Mouse (Mus musculus) right cerebral cortex, postnatal 10 days (tissue): ENCODE results near the gene Gm20388.

Experiments used
- DNase-seq, 2 experiments: peaks; one replicate each; pipeline ENCODE4 v3.0.0; 2021; ENCODE audit warnings: low spot score in 2 of 2

The Gm20388 gene

DNA sequence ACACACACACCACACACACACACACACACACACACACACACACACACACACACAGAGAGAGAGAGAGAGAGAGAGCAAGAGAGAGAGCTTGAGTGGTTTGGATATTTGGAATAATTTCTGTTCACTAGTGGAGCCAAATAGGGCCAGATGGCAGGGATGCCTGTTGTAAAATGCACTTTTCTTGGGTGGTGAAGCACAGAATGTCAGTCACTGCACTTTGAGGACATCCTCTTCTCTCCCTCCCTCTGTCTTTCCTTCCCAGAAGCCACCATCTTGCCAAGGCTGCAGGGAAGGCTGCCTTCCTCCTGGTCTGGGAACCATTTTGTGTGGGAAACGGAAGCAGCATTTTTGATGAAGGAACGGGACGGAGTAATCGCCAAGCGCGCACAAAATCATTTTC lies 1151.9 kb downstream of the Gm20388 start:
- no peak for DNase-seq

DNA sequence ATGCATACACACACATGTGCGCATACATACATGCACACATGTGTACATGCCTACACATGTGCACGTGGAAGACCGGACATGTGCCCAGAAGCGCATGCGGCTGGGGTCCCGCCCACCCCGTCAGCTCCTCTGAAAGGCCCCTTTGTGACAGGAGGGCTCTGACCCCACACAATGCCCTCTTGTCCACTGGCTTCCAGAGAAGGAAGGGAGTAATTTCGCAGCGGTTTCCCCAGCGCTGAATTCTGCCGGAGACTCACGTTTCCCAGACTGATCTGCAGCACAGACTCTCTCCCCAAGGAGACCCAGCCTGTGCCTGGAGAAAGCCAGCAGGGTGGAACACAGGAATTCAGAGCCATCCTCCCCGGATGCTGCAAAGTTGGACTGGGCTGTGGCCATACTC lies 1153.0 kb downstream of the Gm20388 start:
- DNase-seq: no peak

DNA sequence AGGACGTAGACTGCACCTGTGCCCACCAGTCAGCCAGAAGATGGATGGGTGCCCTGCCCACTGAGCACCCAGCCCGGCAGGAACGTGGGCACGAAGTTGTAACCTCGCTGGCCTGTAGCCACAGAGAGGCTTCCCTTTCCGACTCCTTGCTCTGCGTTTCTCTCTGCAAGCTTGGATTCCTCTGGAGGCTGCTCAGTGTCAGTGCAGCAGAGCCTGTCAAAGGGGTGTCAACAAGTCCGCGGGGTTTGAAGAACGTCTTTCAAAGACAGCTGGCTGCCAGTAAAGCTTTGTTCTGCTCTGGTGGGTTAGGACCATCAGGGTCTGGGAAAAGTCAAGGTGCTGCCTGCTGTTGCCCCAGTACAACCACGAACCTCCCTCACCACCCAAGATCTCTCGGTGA lies 1160.8 kb downstream of the Gm20388 start:
- DNase-seq: no peak

DNA sequence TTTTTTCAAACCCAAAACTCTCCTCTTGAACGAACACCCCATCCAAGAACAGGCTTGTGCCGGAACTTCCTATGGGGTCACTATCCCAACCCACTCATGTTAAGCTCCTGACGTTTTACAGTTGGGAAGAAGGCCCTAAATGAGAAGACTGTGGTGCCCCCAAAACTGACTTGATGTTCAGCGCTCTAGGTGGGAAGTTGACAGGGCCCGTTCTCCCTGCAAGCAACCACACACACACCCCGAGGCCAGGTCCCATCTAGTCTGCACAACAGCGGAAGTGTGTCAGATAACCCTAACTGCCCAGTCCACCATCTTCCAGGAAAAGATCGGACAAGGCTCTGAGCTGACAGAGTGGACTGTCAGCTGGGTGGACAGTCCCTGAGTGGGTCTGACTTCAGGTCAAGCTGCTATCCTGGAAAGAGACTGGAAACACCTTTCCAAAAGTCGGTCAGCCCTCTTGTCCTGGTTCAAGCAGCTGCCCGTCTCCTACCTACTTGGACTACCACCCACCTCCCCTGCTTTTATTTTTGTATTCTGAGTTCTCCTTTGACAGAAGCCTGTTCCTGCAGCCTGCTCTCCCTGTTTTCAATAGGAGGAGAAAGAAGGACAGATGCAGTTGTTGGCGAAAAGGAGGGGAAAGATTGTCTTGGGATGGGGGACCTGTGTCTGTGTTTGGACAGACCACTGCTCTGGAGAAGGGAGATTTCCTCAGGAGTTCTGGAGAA lies 1161.9 kb downstream of the Gm20388 start:
- DNase-seq: no peak

DNA sequence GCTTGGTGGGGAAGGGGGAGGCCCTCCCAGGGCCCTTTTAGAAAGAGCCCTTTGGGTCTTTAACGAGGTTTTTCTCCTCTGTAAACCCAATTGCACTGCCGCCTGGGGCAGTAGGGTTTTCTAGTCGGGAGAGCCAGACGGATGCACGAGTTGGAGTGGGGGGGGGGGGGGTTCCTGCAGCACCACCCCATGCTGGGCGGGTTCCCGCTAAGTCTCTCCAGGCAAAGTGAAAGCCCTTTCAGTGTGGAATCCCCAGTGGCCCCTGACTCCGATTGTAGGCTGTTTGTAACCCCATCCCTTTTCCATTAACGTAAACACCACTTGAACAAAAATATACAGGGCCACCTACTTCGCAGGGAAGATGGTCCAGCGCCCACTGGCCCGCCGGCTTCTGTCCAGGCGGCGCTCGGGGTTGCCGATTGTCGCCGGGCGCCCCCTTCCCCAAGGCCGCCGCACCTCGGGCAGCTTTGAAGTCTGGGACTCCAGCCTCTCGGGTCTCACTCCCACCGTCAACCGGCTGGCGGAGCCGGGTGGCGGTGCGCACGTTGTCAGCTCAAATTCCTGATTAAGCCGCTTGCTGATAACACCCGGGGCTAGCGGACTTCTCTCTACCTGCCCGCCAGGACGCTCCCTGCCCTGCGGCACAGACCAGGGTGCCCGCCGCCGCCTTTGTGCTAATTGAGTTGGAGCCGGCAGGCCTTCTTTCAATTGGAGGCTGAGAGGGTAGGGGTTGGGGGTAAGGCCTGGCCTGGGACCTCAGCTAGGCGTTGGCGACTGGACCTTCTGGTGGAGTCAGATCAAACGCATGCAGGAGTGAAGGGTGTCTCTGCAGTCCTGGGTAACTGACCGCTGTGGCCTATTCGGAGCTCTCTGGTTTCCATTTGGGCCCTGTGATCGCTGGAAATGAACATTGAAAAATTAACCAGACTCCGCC lies 1162.8 kb downstream of the Gm20388 start:
- no peak for DNase-seq

DNA sequence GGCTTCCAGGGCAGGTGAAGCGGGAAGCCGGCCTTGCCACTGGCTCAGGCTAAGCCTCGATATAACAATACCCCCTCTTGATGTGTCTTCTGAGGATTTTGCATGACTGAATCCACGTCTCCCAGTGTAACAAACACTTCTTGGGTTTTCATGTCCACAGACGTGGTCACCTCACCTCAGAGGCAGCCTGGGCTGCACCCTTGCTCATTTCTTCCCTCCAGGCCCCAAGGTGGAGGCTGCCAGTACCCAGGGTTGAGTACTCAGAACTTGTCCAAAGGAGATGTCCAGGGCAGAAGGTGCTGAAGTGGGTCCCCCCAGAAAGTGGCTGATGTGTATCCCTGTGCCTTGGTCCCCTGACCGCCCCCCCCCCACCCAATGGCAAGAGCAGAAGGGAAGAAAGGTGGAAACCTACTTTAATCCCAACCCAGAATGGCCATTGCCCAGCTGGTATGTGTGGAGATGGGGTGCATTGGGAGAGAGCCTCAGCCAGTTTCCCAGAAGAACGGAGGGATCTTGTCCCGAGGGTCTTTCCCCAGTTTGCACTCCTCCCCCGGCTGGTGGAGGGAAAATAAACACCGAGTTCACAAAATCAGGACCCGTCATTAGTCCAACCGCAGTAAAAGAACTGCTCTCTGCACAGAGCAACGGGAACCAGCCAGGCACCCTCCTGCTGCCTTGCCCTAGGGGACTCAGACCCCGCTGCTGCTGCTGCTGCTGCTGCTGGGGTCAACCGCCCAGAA lies 1163.6 kb downstream of the Gm20388 start:
- no peak for DNase-seq

DNA sequence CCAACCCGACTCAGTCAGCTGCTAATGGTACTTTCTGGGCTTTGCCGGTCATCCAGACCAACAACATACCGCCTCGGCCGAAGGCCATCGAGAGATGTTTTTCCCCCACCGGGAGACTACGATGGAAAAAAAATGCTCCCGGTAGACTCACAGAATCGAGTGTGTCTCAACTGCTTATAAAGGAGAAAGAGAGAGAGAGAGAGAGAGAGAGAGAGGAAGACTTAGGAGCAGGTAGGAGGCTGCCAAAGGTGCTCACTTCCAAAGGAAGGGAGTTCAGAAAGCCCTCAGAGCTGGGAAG lies 1164.2 kb downstream of the Gm20388 start:
- DNase-seq: no peak

DNA sequence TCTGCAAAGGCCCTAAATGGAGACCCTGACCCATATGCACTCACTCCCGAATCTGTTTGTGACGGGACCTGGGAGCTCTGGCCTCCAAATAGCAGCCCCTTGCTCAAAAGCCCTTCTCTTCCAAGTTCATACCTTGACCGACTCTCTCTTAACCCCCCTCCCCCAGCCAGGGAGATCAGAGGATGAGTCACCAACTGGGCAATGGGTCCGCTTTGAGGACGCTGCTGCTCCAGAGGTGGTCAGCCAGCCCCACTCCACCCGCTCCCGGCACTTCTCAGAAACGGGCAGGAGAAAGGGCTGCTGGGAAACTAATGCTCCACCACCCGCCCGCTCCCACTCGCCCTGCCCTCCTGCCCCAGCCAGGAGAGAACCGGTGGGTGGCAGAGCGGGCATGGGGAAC lies 1165.3 kb downstream of the Gm20388 start:
- no peak for DNase-seq

DNA sequence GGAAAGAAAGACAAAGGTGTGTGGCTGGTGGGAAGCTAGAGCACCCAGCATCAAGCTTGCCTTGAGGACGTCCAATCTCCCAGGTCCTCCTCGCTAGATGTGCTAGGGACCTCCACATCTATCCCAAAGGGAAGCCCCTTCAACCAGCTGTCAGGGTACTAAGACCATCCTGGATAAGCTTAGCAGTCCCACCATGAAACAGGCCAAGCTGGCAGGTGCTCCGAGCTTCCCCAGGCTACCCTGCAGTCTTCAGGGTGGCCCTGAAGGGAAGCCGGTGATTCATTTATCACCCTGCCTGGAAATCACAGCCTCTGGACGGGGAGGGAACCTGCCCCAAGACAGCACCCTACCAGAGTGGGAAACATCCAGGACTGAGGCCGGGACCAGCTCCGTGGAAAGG lies 1165.9 kb downstream of the Gm20388 start:
- DNase-seq: no peak

DNA sequence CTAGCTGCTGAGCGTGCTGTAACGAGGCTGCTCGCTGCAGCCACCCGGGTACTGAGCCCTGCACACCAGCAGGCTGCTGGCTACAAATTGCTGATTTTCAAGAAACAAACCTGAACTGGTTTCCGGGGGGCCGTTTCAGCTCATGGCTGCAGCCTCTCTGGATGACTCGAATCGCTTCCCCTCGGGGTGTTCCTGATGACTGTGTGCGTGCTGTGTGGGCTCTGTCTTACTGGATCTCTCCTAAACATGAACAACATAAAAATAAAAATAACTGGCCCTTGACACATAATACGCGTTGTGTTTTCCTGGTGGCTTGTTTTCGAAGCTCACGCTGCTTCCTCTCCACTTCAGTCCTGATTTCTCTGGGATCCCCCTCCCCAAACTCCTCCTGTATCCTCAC lies 1168.1 kb downstream of the Gm20388 start:
- DNase-seq: no peak

DNA sequence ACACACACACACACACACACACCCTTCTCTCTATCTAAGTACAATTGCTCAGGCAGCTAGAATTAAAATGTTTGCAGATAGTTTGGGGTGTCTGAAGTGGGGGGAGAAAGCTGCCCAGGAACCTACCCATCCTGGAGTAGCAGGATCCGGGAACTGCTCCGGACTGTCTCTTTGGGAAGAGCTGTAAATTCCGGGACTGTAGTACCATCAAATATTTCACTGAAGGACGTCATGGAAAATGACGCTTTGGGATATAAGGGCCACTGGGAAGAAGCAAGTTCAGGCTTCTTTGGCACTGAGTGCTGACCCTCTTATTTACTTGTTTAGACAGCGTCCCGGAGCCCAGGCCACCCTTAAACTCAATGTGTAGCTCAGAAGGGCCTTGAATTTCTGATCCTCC lies 1168.6 kb downstream of the Gm20388 start:
- DNase-seq: no peak

DNA sequence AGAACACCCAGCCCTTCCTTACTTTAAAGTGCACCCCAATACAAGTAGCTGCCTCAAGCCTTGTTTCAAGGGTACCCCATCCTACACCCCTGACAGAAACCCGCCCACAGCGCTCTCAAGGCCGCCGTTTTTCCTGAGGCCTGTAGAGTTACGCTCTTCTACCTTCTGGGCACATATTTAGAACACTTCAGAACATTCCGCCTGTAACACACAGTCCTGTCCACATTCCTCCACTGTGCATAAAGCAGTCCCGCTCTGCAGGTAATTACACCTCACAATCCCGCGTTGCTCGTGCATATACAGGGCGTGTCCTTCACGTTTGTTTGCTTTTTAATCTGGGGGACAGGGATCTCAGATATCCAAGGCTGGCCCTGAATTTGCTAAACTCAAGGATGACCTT lies 1169.3 kb downstream of the Gm20388 start:
- DNase-seq: no peak

DNA sequence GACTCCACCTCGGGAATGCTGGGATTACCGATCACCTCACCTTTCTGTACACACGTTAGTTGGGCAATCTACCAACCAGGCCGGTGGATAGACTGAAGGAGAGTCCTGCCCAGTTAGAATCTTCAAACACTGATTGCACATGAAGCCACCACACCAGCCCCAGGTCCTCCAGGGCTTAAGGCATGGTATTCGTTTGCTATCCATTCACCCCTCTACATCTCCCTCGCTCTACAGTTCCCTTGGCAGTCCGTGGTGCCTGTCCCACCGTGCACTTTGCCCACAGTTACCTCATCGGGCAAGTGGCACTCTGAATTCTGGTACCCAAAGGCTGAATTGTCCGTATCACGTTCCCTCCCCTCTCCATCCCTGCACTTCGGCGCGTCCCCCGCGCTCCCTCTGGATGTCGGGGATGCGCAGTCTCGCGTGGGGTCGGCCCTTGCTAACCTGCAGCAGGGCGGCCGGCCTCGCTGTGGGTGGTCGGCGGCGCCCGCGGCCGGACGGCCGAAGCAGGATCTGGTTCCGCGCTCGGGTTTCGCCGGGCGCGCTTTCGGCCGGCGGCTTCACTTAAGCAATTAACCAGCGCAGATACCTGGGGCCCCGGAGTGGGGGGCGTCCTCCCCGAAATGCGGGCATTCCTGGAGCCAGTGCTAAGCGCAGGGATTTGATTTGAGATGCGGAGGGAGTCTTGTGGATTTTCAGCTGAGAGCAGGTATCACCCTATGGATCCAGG lies 1169.9 kb downstream of the Gm20388 start:
- no peak for DNase-seq

DNA sequence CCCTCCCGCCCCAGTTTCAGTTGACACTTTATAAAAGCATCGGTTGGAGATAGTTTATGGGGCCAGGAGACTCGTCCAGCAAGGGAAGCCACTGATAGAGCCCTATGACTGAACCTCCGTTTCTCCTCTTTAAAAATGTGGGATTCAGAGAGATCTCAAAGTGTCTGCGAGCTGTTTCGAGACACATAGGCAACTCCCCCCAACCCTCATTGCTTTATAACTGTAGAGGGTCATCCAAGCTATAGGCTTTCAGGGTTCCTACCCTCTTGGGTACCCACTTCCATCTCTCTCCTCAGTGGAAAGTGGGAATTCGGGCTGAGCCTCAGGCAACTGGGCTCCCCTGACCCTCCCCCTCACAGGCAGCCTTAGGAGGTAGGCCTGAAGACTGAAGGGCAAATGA lies 1170.8 kb downstream of the Gm20388 start:
- no peak for DNase-seq

DNA sequence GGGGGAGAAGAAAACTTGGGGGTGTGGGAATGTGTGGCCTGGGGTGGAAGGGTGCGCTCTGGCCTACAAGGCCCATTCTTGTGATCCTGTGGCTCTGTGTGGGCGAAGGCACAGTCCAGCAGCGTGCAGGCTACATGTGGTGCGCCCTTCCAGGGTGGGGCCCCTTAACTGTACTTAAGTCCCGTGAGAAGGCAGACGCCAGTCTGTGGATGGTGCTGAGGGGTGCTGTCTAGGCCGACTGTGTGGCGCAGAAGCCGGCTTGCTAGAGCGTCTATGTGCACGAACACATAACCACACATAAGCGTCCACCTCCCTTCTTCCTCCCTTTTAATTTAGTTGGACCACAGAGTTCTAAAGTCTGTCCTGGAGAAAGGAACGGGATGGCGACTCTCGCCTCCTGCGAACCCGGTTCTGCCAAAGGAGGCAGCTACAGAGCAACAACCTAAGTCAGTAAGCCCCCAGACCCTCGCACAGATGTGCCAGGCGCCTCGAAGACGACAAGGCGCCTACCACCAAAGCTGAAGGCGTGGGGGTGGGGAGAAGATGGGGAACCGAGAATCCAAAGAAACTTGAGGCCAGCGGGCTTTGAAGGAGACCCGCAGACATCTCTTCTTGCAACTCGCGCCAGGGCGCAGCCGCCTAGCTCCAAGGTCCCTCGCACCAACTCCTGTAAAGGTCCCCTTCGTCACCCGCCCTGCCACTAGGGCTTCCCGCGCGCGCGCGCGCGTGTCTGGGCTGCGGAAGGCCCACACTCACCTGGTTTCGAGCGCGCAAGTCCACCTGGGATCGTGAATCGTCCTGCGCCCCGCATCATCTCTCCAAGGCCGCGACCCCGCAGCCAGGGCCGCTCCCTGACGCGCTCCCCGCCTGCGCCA lies 1171.8 kb downstream of the Gm20388 start:
- no peak for DNase-seq

DNA sequence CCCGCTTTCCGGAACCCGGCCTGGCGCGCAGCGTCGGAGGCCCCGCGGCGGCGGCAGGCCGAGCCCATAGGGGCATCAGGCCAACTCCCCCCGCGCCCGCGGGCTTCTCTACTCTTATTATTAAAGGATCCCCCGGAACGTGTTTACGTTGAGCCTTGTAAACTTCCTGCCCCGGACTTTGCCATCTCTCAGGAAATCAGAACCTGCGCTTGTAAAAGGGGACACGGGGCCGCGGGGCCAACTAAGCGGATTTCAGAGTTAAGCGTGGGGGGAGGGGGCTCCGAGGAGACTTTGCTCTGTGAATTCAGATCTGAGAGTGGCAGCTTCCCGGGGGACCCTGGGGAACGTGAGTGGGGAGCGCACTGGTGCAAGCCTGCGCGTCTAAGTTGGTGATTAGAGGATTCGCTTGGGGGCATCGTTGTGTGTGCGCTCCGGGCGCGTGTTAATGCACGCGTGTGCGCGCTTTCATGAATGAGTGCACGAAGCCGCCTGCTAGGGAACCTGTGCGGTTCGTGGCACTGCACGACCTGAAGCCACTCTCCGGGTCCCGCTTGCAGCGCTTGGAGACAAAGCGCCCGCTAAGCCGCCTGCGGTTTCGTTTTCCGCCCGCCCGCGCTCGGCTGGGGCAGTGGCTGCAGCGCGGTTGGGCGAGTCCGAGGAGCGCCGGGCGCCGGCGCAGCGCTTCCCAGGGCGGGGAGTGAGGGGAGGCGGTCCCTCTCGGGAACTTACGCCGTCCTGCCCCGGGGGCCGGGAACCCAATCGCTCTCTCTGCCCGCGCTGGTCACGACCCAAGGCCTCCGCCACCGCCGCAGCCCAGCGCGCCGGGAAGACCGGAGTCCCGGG lies 1172.7 kb downstream of the Gm20388 start:
- DNase-seq: no peak

DNA sequence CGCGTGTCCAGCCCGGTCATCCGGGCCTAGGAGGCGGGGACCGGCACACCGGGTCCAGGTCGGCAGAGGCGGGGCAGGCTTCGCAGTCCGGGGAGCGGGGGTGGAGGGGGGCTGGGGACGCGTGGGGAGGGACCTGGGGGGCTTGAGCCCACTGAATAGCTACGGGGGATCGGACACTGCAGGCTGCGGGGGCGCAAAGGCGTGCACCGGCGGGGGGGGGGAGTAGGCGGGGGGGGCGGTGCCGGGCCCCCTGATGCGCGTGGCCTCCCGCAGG lies 1173.2 kb downstream of the Gm20388 start:
- DNase-seq: no peak

DNA sequence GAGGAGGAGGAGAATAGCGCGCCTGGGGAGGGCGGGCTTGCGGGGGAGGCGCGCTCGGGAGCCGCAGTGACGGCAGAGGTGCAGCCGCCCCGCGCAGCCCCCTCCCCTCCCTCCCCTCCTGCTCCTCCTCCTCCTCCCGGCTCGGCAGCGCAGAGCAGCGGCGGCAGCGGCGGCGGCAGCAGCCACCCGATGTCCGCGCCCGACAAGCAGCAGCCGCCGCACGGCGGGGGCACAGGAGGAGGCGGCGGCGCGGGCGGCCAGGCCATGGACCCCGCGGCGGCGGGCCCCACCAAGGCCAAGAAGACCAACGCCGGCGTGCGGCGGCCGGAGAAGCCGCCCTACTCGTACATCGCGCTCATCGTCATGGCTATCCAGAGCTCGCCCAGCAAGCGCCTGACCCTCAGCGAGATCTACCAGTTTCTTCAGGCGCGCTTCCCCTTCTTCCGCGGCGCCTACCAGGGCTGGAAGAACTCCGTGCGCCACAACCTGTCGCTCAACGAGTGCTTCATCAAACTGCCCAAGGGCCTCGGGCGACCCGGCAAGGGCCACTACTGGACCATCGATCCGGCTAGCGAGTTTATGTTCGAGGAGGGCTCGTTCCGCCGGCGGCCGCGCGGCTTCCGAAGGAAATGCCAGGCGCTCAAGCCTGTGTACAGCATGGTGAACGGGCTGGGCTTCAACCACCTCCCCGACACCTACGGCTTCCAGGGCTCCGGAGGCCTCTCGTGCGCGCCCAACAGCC lies 1173.7 kb downstream of the Gm20388 start, which contains the start of gene Foxf1:
Gene Foxf1 (plus strand): TSS at position 177 of the 742 bp plus-strand sequence.
- DNase-seq: no peak

DNA sequence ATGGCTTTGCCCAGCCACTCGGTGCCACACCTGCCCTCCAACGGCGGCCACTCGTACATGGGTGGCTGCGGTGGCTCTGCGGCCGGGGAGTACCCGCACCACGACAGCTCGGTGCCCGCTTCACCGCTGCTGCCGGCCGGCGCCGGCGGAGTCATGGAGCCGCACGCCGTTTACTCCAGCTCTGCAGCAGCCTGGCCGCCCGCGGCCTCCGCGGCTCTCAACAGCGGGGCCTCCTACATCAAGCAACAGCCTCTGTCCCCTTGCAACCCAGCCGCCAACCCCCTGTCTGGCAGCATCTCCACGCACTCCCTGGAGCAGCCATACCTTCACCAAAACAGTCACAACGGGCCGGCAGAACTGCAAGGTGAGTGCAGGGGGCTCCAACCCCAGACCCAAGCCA lies 1174.4 kb downstream of the Gm20388 start:
- DNase-seq: no peak

DNA sequence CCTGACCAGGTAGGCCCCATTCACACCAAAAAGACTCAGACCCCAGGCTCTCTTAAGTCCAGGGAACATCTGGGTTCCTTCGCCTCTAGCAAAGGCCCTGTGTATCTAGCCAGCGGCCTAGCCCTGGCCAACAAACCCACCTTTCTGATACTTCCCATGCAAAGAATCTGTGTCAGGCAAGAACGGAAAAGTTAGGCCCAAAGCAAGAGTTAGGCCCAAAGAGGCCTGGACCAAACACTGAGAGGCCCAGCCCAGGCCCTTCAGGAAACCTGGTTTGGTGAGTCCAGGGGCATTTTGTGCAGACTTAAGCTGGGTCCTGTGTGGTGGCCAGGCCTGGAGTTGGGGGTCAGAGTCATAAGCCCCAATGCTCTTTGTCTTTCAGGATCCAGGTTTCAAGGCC lies 1174.9 kb downstream of the Gm20388 start:
- DNase-seq: no peak
